Mouse (Mus musculus): ENCODE measurements around the gene Cyp26c1. TPM values are rescaled to one million over a fixed set of nuclear protein-coding genes. Genes with fewer than 3 reads are reported as not detected.

Gene Cyp26c1
- polyA plus RNA-seq, 1 experiment from 2014 or later, result not detected

GRCm38 (mm10) chr19:37740043-37740442 is 54.7 kb downstream of the Cyp26c1 start:
- Histone ChIP-seq H3K4me2 (replicated peaks) (no peak overlapping the region), H3K27ac (replicated peaks) (no peak overlapping the region), H3K9me3 (no peaks in the 10 kb centered on the region), H3K36me3 (no peaks in the 10 kb centered on the region), H3K27me3 (no peaks in the 10 kb centered on the region), H3K9ac (replicated peaks) (no peak overlapping the region), H3K4me3 (no peak overlapping the region), H3K4me1 (no peaks in the 10 kb centered on the region)
- 65% methylated on average over 7 of the region's 7 CpGs for WGBS
- no peak for ATAC-seq (ENCODE audit: low FRiP score, low read depth)

Other genes starting within 250 kb of the Cyp26c1 start
- gene Exoc6, start 135.2 kb upstream of the Cyp26c1 start, polyA plus RNA-seq (2016; fragmentation: Nextera tagmentation; extraction: Ambion mirVana), result 7.2 and 8.7 TPM in 2 replicates
- 0.19 and 0.46 TPM in 2 replicates for gene Cyp26a1, start 12.2 kb downstream of the Cyp26c1 start, polyA plus RNA-seq (2016; fragmentation: Nextera tagmentation; extraction: Ambion mirVana)